Mouse (Mus musculus) megakaryocyte, embryonic 14.5 days (primary cell): ENCODE data around the gene Gm6899.

ENCODE experiments used
- FLI1 ChIP-seq: IDR thresholded peaks from 2 replicates; pipeline ENCODE4 v1.6.1; 2012; ENCODE audit warnings: low read length, inconsistent platforms, mixed read lengths
- GATA1 ChIP-seq: IDR thresholded peaks from 3 replicates; pipeline ENCODE4 v1.6.1; 2012; ENCODE audit warnings: mixed read lengths, low read length, inconsistent platforms, borderline replicate concordance

DNA sequence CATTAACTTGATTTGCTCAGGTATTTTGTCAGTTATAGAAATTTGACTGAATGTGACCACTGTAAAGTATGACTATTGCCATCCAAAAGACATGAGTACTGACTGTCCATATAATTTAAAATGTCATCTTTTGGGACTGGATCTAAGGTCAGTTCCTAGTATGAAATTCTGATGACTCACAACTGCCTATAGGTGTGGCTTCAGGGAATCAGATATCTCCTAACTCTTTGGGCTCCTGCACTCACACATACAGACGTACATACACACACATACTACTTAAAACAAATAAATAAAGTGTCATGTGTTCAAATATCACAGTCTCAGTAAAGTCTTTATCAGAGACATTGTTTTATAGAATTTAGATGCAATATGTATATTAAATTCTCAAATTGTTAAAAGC is 5.8 kb downstream of the Gm6899 start:
- TF ChIP-seq GATA1 (no peak), FLI1 (no peak)
